Mouse (Mus musculus) neural tube, embryonic 10.5 days (tissue): ENCODE measurements around the gene Ttc30a1.
"Not testable (repeated sequence)": the region's sequence is repeated elsewhere in the genome, so short reads cannot be mapped to it uniquely, and the experiment has no call there.

Experiments used
- DNase-seq: peaks from one replicate; pipeline ENCODE4 v3.0.0-alpha.2; 2017; ENCODE audit warnings: low spot score; ENCODE audit errors: extremely low spot score

The Ttc30a1 gene

GRCm38 (mm10) chr2:75983091-75983490 lies 1.3 kb upstream of the Ttc30a1 start:
- no peak for DNase-seq

DNA sequence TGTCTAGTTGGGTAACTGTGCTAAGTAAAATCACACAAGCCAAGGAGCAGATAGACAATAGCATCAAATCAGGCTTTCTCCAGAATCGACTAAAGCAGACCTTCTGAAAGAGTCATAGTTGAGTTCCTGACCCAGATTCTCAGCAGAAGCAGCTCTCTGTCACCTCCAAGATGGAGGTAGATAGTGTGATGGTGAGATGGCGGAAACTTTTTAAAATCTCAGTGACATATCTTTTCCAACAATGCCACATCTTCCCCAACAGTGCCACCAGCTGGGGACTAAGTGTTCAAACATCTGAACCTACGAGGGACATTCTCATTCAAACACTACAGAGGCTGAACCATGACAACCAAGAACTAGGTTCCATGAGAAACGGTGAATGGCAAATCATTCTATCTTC lies 859 bp upstream of the Ttc30a1 start:
- no peak for DNase-seq

- not testable (repeated sequence) for DNase-seq
Observed at GRCm38 (mm10) chr2:75980933-75981439, 781 bp downstream of the Ttc30a1 start.

DNA sequence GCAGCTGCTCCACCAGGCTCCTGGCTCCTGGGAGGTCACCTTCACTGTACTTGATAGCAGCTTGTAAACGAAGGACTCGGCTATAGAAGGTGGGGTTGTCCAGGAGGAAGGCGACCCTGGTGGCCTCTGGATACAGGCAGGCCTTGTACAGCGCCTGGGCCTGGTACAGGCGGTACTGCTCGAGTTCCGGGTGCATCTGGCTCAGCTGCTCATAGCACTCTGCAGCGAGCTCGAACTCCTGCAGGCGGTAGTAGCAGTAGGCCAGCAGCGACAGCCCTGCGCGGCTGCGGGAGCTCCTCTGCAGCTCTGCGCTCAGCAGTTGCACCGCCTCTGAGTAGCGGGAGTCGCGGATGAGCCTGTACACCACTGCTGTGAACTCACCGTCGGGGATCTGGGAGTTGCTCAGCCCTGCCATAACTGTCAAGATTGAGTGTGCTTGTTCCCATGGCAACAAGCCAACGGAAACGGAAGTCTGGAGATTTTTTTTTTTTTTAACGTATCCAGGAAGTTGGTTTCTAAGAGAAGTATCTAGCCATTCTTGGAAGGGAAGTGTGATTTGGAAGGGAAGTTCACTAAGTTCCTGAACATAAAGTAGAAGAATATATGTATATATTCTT lies 3.9 kb downstream of the Ttc30a1 start, which contains the start of gene Ttc30a2:
Ttc30a2 (minus strand) TSS at position 419 of the 617 bp plus-strand sequence.
- peak; percentile 29 for DNase-seq

GRCm38 (mm10) chr2:75976070-75976469 lies 5.7 kb downstream of the Ttc30a1 start:
- DNase-seq: not testable (repeated sequence)

DNA sequence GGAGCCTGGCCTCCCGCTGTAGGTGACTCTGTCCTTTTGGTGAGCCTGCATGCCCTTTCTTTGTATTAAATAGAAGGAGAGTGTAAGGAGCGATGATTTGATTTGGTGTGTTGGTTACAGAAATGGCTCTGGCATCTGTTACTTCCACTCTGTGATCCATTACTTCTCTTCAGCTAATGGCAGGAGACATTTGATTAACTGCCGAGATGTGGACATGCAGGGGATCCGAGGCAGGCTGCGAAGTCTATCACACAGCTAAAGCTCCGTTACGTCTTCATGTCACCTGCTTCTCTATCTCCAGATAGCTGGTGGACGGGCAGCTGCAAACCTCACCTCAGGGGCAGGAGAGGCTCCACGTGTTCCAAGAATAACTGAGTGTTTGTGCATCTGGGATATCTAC lies 7.6 kb downstream of the Ttc30a1 start:
- DNase-seq: no peak

DNA sequence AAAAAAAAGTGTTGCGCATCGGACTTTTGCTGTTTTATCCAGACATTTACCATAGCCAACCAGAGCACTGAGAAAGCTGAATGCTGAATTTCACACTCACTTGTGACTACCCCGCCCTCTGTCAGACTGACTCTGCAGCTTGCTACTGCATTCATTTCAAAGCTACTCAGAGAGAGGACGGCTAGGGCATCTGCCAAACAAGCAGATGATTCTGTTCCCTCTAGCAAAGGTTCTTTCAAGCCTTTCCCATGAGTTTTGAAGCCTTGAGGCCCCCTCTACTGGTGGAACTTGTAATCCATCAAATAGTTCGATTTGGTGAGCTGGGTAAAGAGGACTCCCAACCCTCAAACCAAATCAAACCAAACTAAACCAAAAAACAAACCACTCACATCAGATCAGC lies 16.8 kb downstream of the Ttc30a1 start:
- peak; percentile 42 for DNase-seq

DNA sequence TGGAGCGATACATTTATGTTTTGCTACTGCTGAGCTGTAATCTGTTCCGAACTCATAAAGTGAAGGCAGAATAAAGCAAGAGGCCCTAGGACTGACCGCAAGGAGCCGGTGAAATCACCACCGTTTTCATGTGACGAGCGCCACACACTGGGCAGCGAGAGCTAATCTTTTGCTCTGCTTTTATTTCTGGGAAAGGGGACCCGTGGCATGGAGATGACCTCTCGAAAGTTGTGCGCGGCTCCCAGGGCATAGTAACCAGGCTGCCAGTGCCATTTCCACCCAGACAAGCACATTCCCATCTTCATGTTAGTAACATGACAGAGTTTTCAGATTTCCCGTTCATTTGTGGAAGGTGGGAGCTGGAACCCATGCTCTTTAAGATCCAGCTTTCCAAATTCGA lies 17.3 kb downstream of the Ttc30a1 start:
- DNase-seq: peak; percentile 67

DNA sequence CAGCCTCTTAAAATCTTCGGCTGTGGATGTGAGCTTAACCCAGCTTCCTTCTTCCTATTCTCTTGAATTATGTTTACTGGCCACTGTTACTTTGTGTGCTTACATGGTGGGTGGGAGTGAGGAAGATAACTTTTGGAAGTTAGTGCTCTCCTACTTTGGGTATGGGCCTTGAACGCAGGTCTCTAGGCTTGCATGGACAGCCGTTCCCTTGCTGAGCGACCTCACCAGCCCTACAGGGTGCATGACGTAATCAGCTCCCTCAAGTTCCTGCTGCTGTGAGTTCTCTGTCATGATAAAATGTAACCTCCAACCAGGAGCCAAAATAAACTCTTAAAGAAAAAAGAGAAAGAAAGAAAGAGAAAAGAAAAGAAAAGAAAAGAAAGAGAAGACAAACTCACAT lies 17.7 kb downstream of the Ttc30a1 start:
- DNase-seq: no peak

DNA sequence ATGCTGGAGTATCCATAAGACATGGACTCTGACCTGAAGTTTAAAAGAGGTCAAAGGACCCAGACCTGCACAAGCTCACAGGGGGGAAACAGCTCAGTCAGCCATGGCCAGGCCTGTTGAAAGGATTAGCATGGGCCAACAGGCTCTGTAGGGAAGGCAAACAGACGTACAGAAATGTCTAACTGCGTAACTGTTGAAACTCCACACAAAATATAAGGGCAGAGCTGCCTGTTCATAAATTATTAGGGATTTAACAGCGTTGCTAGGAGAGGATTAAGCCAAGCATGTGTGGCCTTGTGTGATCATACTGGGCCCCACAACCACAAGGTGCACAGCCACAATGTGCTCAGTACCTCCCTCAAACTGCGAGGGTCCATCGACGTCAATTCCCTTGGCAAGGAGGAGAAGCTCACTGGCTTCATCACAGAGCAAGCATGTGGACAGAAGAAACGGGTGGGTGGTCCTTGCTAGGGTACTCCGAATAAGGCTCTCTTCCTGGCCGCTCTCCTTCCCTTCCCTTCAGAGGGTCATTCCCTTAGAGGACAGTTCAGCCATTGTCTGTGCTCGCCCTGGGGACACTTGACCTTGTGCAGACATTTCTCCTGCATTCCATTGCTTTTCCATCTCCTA lies 18.4 kb downstream of the Ttc30a1 start:
- DNase-seq: no peak

GRCm38 (mm10) chr2:75960366-75961330 lies 21.1 kb downstream of the Ttc30a1 start:
- peak; percentile 60 for DNase-seq

DNA sequence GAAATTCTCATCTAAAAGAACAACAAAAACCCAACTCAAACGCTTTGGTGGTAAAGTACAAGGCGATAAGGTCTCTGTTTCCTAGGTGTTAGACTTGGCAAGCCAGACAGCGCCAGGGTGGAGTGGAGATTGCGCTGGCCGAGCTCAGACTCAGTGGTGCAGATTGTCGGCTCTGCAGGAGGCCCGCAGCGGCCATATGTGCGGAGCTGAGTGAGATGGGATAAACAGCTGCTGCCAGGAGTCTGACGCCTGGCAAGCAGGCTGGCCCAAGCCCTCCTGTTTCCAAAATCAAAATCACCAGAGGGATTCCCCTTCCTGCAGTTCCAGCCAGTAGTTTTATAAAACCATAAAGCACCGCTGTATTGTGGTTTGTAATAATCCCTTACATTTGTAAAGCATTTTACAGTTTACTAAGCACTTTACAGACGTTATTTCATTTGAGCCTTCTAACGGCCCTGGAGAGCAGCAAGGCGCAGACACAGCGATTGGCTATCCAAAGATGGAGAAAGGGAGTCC lies 21.9 kb downstream of the Ttc30a1 start:
- peak; percentile 69 for DNase-seq

GRCm38 (mm10) chr2:75959183-75959849 lies 22.5 kb downstream of the Ttc30a1 start:
- DNase-seq: peak; percentile 48

- no peak for DNase-seq
Observed at GRCm38 (mm10) chr2:75955709-75956108, 26.1 kb downstream of the Ttc30a1 start.

- DNase-seq: no peak
Observed at GRCm38 (mm10) chr2:75953320-75953719, 28.4 kb downstream of the Ttc30a1 start.

- DNase-seq: no peak
Observed at GRCm38 (mm10) chr2:75950685-75951084, 31.1 kb downstream of the Ttc30a1 start.

DNA sequence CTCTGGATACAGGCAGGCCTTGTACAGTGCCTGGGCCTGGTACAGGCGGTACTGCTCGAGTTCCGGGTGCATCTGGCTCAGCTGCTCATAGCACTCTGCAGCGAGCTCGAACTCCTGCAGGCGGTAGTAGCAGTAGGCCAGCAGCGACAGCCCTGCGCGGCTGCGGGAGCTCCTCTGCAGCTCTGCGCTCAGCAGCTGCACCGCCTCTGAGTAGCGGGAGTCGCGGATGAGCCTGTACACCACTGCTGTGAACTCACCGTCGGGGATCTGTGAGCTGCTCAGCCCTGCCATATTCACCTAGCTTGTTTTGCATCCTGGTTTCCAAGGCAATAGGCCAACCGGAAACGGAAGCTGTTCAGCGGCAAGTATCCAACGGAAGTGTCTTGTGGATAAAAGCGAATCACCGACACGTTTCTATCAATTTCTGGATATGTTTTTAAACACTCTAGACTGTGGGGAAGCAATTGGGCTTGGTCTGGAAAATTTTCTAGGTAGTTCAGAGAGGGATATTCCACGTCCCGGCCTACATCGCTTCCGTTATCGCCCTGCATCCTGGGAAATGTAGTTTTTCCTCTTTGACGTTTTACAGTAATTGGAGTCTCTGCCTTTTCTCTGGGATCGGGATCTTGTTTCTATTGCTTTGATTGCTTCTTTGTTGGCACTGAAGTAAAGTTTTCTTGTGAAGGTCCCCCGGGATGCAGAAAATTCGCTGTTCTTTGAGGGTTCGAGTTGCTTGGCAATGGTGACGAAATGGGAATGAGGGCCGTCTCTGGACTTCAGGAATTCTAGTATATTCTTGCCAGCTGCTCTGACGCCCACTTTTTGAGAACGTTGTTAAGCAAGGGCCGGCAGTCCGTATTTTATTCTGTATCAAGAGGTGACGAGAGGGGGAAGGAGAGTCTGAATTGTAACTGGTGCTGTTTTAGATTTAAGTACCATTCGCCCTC lies 43.4 kb downstream of the Ttc30a1 start, which contains the start of gene Ttc30b:
Ttc30b (minus strand) TSS at position 469 of the 947 bp plus-strand sequence.
- peak; percentile 86 for DNase-seq

GRCm38 (mm10) chr2:75937520-75938116 lies 44.1 kb downstream of the Ttc30a1 start:
- not testable (repeated sequence) for DNase-seq

DNA sequence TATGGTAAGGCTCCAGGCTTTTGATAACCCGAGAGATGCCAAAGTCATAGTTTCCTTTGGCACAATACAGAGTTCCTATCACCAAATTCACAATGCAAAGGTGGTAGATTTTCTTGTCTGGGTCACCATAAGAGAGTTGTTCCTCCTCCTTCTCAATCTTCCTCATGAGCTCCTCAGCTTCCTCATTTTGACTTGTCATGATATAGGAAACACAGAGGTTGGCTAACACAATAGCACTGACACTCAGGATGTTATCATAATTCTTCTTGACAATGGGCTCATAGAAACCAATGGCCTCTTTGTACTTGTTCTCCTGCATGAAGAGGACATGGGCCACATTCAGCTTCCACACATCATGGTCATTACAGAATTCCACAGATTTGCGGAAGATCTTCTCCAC lies 45.1 kb downstream of the Ttc30a1 start:
- not testable (repeated sequence) for DNase-seq
